Mouse (Mus musculus) B cell, adult 62 days (primary cell): ENCODE data around the gene Olfr304. TPM values are rescaled to one million over a fixed set of nuclear protein-coding genes. Genes with fewer than 3 reads are reported as not detected.

Experiments
- total RNA-seq: library from RNA; stranded (reverse); gene quantifications from 4 replicates; pipeline ENCODE4 v1.2.4, GENCODE M21; 2023

Olfr304 gene
- total RNA-seq = not detected in 4 replicates

GRCm38 (mm10) chr7:86386558-86386957, at the start of gene Olfr304:
Olfr304 (minus strand) TSS chr7:86386658.

DNA sequence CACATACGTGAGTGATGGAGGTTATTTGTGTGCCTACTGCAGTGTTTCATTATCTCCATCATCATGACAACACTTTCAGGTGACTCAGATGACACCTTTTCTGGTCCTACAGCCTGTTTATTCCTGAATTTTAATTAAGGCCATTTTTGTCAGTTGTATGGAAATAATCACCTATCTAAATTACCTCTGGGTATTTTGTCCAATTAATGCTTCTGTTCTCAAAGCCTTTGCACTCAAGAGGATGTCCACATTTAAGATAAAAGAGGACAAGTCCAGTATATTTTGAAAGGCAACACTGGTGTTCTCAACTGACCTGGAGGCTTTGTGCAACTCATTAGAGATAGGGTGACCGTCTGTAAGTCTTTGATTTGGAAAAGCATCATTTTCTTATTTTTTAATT, 17.1 kb upstream of the Olfr304 start, which contains the start of gene Olfr301:
Gene Olfr301, plus strand, starts transcription at position 301 of the 400 bp plus-strand sequence.

DNA sequence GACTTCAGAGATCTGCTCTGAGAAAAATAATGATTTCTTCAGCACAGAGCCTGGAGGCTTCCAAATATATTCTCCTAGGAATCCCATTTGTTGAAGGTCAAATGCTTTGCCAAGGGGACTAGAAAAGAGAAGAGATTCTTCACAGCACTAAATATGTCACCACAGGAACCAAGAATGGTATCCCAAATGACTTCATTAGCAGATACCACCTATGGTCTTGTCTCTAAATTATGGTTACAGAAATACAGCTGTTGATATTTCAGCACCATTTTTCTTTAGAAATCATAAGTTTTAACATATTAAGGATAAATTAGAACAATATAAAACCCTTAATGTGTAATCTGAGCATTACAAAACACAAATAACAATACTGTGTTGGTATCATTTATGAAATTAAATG, 11.2 kb upstream of the Olfr304 start, which contains the start of gene Olfr303:
Gene Olfr303, minus strand, starts transcription at position 101 of the 400 bp plus-strand sequence.

DNA sequence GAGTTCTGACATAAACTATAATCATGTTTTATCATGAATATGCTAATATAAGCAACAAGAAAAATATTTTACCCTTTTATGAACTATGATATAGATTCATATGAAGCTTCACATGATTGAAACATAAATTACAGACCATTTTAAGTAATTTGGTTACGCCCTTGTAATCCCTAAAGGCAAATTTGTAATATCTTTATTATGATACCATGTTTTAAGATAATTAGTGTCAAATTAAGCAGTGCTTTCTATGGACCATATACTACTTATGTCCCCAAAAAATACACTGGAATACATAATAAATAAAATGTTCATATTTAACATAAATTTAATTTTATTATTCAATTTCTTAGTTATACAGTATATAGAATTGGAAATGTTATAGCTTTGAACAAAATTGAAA, 19.6 kb downstream of the Olfr304 start, which contains the start of gene Olfr305:
Gene Olfr305, minus strand, starts transcription at position 101 of the 400 bp plus-strand sequence.

GRCm38 (mm10) chr7:86337486-86337885, 49.0 kb downstream of the Olfr304 start, which contains the start of gene Olfr307:
Olfr307 (minus strand) TSS chr7:86337586.

Other genes starting within 250 kb of the Olfr304 start
- gene Vmn2r75, start 214.9 kb downstream of the Olfr304 start, total RNA-seq = not detected in 4 replicates
- gene Vmn2r76, start 140.3 kb downstream of the Olfr304 start, total RNA-seq = not detected in 4 replicates
- not detected in 4 replicates for gene Olfr310, start 109.5 kb downstream of the Olfr304 start, total RNA-seq
- not detected in 4 replicates for gene Olfr309, start 73.0 kb downstream of the Olfr304 start, total RNA-seq
- gene Olfr308, start 61.0 kb downstream of the Olfr304 start, total RNA-seq = not detected in 4 replicates
- not detected in 4 replicates for gene Olfr307, start 49.1 kb downstream of the Olfr304 start, total RNA-seq
- not detected in 4 replicates for gene Olfr305, start 19.7 kb downstream of the Olfr304 start, total RNA-seq
- gene Olfr303, start 11.1 kb upstream of the Olfr304 start, total RNA-seq = not detected in 4 replicates
- gene Olfr301, start 17.2 kb upstream of the Olfr304 start, total RNA-seq = not detected in 4 replicates
- not detected in 4 replicates for gene Olfr299, start 73.3 kb upstream of the Olfr304 start, total RNA-seq
- not detected in 4 replicates for gene Olfr298, start 105.8 kb upstream of the Olfr304 start, total RNA-seq
- gene Olfr297, start 133.3 kb upstream of the Olfr304 start, total RNA-seq = not detected in 4 replicates
- gene Olfr295, start 197.2 kb upstream of the Olfr304 start, total RNA-seq = not detected in 4 replicates
- not detected in 4 replicates for gene Olfr294, start 230.0 kb upstream of the Olfr304 start, total RNA-seq